Mouse (Mus musculus) lung, postnatal 4 days (tissue): Measurements from ENCODE around the gene Astn2.

Experiments
- DNase-seq, 2 experiments: peaks; one replicate each; pipeline ENCODE4 v3.0.0; 2021

The Astn2 gene

DNA sequence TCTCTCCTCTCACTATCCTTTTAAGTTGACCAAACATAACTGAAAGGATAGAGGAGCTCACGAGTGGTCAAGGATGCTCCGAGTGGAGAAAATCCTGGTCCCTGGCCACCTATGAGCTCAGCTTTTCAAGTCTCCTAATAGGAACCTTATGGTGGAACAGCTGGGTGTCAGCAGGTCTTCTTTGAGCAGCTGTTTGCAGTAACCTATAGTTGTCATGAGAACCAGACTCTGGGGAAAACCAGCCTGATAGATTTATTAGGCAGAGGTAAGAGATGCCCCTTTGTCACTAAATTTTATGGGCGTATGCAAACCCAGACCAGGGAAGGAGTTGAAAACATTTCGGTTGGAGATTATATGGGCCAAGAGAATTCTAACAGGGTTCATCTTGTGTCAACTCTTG, 1013.4 kb downstream of the Astn2 start:
- no peak for DNase-seq

GRCm38 (mm10) chr4:65383070-65383469, 1021.3 kb downstream of the Astn2 start:
- DNase-seq = no peak

DNA sequence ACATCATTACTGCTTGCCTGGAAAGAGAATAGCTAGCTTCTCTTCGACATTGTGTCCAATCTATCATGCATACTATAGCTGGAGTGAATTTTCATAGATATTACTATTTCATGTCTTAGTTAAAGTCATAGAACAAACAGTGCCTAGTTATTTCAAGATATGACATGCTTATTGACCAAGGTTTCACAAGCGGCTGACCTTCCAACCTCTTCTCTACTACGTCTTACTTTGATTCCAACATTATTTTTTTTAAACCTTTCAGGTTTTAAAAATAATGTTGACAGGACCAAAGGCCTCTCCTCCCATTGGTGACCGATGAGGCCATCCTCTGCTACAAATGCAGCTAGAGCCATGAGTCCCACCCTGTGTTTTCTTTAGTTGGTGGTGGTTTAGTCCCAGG, 1025.0 kb downstream of the Astn2 start:
- no peak for DNase-seq

DNA sequence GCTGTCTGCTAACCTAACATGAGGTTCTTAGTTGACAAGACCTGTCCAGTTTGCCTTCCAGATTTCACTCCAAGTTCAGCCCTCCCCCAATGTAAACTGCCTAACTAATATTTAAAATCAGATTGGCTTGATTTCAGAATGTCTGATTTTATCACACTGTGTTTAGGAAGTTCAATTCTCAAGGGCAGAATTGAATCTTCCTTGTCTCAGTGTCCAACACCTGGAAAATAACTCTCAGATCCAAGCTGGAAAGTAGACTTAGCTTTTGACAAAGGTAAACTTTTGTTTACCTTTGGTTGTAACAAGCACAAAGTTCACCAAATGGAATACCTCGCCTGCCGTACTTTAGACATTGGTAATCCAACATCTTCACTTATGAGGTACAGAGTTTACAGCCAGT, 1027.8 kb downstream of the Astn2 start:
- DNase-seq = no peak

DNA sequence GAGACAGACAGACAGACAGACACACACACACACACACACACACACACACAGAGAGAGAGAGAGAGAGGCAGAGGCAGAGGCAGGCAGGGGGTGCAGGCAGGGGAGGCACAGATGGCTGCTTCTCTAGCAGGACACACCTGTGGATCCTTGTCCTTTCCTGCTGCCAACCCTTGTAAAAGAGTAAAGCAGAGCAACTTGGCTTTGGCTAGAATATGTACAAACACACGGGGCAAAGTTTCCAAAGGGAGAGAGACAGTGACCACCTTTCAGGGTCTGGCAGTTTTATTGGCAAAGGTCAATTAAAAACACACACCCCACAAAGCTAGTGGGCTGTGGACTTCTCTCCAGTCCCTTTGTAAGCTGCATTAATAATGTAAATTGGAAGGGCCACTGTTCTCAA, 1030.6 kb downstream of the Astn2 start:
- no peak for DNase-seq

DNA sequence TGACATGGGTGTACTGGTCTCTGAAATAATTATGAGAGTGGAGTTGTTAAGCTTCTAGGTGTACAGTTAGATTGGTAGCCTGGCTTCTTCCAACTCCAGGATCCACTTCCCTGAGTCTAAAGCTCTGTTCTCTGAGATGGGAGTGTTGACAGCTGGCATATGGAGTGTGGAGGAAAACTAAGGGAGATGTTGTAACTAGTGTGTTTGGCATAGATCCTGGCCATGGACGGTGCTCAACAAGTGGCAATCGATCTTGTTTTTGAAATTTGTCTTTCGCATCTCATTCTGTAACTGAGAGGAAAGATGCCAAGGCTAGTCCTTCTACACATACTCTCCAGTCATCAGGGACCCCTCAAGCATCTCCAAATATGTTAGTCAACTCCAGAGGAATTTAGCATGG, 1031.7 kb downstream of the Astn2 start:
- peak in 1 of 2 experiments; percentile 8 for DNase-seq

GRCm38 (mm10) chr4:65367135-65367534, 1037.3 kb downstream of the Astn2 start:
- DNase-seq = no peak

- DNase-seq = no peak
Measured at GRCm38 (mm10) chr4:65354580-65354979, 1049.8 kb downstream of the Astn2 start.

- no peak for DNase-seq
Measured at GRCm38 (mm10) chr4:65350521-65350920, 1053.9 kb downstream of the Astn2 start.

GRCm38 (mm10) chr4:65341766-65342165, 1062.6 kb downstream of the Astn2 start:
- no peak for DNase-seq

- no peak for DNase-seq
Measured at GRCm38 (mm10) chr4:65333718-65334117, 1070.7 kb downstream of the Astn2 start.
